Mouse (Mus musculus) layer of hippocampus, adult 11-12 months (tissue): ENCODE measurements around the gene Crip1.

Source experiments
- DNase-seq: peaks from one replicate; pipeline ENCODE4 v3.0.0; 2022; ENCODE audit warnings: low spot score

Crip1 gene

DNA sequence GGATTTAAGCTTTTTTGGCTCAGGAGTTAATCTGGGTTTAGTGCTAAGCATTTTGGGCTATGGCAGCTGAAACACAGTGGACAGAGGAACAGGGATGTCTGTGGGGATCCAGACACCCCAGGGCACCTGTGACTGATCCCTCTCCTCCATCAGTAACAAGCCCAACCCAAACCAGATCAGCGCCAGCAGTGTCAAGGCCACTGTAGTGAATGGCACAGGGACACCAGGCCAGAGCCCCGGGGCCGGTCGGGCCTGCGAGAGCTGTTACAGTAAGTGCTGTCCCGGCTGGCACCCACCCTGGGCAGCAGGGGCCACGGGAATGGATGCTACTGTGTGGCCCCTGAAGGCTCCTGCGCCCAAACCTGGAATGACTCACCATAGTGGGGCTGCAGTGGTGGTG is 15.4 kb upstream of the Crip1 start:
- no peak for DNase-seq

GRCm38 (mm10) chr12:113131601-113132000 is 14.5 kb upstream of the Crip1 start:
- no peak for DNase-seq

DNA sequence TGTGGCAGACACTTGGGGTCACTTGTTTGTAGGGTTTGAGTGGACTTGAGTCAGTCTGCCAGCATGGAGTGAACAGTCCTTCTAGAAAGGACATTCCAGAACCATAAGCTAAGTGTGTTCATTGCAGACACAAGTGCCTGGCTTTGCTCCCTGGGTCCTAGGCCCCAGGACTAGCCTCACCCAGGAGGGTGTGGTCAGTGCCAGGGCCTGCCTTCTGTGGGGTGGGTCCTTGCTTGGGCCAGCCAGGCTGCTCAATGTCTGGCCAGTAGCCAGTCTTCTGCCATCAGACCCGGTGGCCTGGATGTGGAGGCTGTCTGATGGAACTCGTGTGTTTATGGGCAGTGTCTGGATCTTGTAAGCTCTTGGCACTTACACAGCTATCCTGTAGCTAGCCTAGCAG is 13.5 kb upstream of the Crip1 start:
- DNase-seq, result no peak

- no peak for DNase-seq
Measured at GRCm38 (mm10) chr12:113133260-113133659, 12.9 kb upstream of the Crip1 start.

DNA sequence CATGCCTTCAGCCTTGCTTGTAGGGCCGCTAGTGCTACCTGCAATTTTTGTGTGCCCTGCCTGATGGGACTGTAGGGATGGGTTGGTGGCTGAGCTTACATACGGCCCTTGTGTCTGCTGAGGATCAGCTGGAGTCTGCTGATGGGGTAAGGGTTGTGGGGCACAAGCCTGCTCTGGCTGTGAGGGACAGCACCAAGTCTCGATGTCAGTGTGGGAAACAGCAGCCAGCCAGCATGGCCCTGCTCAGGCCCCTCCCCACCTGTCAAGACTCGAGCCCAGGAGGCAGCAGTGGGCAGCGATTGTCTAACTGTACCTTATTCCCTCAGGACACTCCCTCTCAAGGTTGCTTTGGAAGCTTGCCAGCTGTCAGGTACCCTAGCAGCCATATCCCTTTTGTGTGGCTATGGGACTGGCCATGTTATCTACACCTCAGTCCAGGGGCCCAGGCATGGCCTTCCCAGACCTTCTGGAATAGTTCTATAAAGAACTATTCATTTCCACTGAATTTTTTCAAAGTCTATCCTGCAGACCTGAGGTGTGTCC is 12.2 kb upstream of the Crip1 start:
- no peak for DNase-seq

GRCm38 (mm10) chr12:113134502-113134901 is 11.6 kb upstream of the Crip1 start:
- DNase-seq, result no peak

- DNase-seq, result no peak
Measured at GRCm38 (mm10) chr12:113135401-113135800, 10.7 kb upstream of the Crip1 start.

DNA sequence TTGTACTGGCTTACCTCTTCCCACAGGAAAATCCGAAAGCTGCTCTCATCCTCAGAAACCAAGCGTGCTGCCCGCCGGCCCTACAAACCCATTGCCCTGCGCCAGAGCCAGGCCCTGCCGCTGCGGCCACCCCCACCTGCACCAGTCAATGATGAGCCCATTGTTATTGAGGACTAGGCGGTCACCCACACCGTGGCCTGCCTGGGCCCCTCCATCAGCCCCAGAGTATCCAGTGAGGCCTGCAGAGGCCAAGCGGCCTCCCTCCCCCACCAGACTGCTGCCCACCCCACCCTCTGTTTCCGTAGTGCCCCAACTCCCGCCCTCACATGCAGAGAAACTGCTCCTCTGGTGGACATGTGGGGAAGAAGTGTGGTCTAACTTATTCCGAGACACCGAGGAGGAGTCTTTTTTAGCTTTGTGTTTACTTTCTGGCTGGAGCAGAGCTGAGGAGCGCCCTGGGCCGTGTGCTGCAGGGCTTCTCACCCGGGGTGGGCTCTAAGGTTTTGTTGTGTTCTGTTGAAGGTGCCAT is 9.6 kb upstream of the Crip1 start:
- DNase-seq, result no peak

GRCm38 (mm10) chr12:113137260-113138213 is 8.6 kb upstream of the Crip1 start:
- no peak for DNase-seq

- no peak for DNase-seq
Measured at GRCm38 (mm10) chr12:113138291-113138690, 7.8 kb upstream of the Crip1 start.

DNA sequence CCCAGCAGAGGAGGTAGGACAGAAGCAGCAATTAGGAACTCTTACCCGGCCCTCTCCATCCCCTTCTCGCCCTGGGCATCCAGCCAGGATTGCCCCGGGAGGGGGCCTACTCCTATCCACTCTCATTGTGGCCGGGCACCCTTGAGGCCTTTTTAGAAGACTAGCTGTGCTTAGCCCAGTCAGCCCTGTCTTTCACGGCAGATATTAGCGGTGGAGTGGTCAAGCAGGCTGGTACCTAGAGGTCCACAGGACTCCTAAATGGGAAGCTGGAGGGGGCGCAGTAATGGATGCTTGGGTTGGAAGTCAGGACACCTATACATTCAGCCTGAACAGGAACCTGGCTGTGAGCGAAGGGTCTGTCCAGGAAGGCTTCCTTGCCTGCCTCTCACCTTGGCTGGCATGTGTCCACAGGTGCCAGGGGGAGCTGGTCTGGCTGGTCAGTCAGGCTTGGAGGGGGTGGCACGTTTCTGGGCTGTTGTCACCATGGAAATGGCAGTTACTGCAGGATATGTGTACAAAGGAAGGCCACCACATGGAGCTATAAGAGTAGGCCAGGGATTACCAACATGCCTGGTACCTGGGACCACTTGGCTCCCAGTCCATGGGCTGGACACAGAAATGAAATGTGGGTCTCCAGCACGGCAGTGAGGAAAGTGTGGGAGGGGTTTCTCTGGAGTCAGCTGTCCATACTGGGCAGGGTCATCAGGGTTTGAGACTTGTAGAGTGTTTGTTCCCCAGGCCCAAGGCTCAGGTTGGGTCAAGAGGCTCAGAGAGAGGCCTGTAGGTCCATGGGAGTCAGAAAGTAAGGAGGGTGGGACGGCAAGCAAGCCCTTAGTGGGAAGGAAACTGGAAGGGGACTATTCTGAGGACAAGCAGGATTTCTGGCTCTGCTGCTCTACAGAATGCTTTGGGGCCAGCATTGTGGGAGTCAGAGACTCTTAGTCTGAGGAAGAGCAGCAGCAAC is 6.9 kb upstream of the Crip1 start:
- DNase-seq, result no peak

- DNase-seq, result peak; percentile 91
Measured at GRCm38 (mm10) chr12:113139908-113140615, 6.1 kb upstream of the Crip1 start, which contains the start of gene Crip2. Gene Crip2, plus strand, starts transcription at chr12:113140236.

DNA sequence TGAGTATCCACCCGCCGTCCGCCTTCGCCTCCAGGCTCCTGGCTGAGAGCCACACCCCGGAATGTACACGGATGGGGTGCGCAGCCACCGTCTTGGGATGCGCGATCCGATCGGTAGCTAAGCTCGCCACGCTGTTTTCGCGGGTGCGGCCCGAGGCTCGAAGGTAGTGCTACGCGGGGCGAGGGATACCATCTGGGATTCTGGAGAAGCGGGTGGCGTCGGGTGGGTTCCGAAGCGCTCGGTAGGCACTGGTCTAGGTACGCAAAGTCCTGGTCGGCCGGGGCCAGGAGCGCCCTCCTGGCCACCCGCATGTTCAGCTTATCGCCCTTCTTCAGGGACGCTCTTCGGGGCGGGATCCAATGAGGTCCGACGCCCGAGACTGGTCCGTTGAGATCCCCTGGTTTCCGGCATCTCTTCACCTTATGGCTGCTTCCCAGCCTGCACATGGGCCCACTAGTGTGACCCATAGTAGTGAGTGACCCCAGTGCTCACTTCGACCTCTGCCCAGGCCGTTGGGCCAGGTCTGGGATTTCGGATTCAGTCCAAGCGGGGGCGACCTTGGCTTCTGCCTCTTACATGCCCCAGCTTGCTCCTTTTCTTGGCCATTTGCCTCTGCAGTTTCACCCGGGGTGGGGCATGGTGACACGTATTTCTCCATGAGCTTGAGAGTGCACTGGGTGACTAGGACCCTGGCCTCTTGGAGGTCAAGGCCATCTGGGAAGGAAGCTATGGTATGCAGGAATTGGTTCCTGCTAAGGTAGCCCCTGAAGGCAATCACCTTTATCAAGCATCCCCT is 5.3 kb upstream of the Crip1 start:
- peak; percentile 58 for DNase-seq

DNA sequence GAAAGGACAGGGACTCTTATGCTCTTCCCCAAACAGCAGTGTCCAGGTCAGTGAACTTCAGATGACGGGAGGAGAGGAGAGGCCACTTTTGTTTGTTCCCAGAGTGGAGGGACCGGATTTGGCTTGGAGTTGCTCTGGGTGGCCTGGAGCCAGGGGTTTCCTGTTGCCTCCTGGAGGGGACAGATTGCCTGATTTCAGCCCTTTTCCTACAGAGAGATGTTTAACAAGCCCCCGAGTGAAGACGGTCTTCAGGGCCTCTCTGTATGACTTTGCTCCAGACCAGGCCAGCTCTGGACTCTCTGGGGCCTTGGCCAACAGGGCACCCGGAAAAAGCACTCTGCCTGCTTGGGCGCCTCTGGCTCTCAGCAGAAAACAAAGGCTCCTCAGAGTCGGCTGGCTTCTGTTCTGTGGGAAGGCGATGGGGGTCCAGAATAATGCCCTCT is 4.6 kb upstream of the Crip1 start:
- DNase-seq, result no peak

GRCm38 (mm10) chr12:113142021-113142975 is 3.8 kb upstream of the Crip1 start:
- peak; percentile 63 for DNase-seq

- no peak for DNase-seq
Measured at GRCm38 (mm10) chr12:113143164-113143563, 3.0 kb upstream of the Crip1 start.

- DNase-seq, result no peak
Measured at GRCm38 (mm10) chr12:113144001-113144756, 1.9 kb upstream of the Crip1 start.

- no peak for DNase-seq
Measured at GRCm38 (mm10) chr12:113144886-113145285, 1.2 kb upstream of the Crip1 start.

- DNase-seq, result no peak
Measured at GRCm38 (mm10) chr12:113145591-113145990, 525 bp upstream of the Crip1 start.
